Comparison of ENCODE assay signal across 8 mouse cellular contexts in the genomic region with DNA sequence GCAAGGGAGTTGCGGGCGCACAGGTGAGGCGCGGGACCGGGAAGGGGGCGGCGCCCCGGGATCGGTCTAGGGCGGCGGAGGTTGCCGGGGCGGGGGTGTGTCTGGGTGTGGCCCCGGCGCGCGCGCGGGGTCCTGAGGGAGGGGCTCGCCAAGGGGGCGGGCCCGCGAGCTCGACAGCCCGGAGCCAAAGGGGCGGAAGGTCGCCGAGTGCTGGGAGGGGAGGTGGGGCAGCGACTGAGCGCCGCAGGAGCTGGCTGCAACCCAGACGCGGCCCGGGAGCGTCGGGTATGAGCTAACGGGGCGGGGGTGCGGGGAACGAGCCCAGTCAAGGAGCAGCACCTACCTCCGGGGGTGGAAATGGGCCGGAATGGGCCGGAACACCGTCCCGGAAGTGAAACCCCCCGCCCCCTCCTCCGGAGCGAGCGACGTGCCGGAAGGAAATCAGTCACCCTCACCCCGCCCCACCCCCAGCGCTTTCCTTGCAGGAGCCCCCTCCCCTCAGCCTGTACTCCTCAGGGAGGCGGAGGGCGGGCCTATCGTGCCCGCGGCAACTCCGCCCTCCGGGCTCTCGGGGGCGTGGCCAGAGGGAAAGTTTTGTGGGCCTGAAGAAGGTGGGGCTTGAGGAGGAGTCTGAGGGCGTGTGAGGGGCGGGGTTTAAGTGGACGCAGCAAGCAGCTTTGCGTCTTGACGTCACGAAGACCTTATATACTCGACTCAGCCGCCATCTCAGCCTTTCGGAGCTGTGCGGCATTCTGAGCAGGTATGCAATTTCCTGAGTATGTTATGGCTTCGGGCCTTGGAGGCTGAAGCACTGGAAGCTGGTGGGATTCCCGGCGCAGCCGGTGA. TPM values are rescaled to one million over a fixed set of nuclear protein-coding genes. Genes with fewer than 3 reads are reported as not detected.
DNase-seq lines count a peak whose midpoint lies in the region; ATAC-seq and TF ChIP-seq lines count a peak whose summit lies in the region.

A gene (minus strand): TSS at position 415 of the 846 bp plus-strand sequence.

- under 1% methylated on average over 56 of the region's 76 CpGs for WGBS in hindbrain, embryonic 14.5 days

- H3K36me3 ChIP-seq in hindbrain, embryonic 14.5 days (replicated peaks; ENCODE audit: control insufficient read depth, insufficient read depth), result peaks cover 70% of the 10 kb centered on the region

- POLR2A ChIA-PET in Patski (lab: Charles Lee), result interaction anchor here (0.6 to 2.0 kb wide), 7 partner anchors 10 to 1052 kb away, joined by 3 to 7 read pairs (median 3); a partner anchor contains a TSS

- DNase-seq in Patski (ENCODE audit: low read depth, low spot score), result peak; percentile 96
- peak; percentile 98 for DNase-seq in cerebellum, postnatal 14 days
- DNase-seq in frontal cortex, postnatal 14 days (ENCODE audit: low spot score in 2 of 2), result peak; percentile 98
- DNase-seq in hindbrain, embryonic 14.5 days (ENCODE audit: low spot score), result peak; percentile 99
- peak; percentile 97 for DNase-seq in layer of hippocampus, postnatal 36 days
- peak; percentile 99 for DNase-seq in lung, postnatal 36 days
- peak; percentile 100 for DNase-seq in retina, postnatal 1 day
- peak; percentile 91 to 96 for DNase-seq in urinary bladder, adult 18-20 months (ENCODE audit: low spot score in 2 of 2)

- ATAC-seq in Patski, result peak; percentile 80
- ATAC-seq in hindbrain, embryonic 14.5 days (ENCODE audit: low FRiP score), result peak; percentile 96

- in situ Hi-C loops in Patski (cut with MboI; ENCODE audit: low pct_unique_long_range_greater_than_20kb), result no loop called here

- H3K4me3 ChIP-seq in hindbrain, embryonic 14.5 days (replicated peaks; ENCODE audit: low read length), result peak within 1 kb of the TSS; percentile 87

- peak within 1 kb of the TSS; percentile 100 for H3K9ac ChIP-seq in hindbrain, embryonic 14.5 days

- no peak for TF ChIP-seq CTCF in Patski (IDR thresholded peaks at IDR 0.05)

- H3K27ac ChIP-seq in hindbrain, embryonic 14.5 days, result peak within 1 kb of the TSS; percentile 94

- CTCF ChIA-PET in Patski (lab: Charles Lee), result interaction anchor here (1.3 to 1.4 kb wide), 2 partner anchors 16 to 100 kb away, joined by 3 to 4 read pairs; no protein-coding TSS in a partner anchor

- peak within 1 kb of the TSS; percentile 98 for H3K4me2 ChIP-seq in hindbrain, embryonic 14.5 days (replicated peaks)

- H3K27me3 ChIP-seq in Patski, result no peaks in the 10 kb centered on the region
- no peaks in the 10 kb centered on the region for H3K27me3 ChIP-seq in hindbrain, embryonic 14.5 days (ENCODE audit: control insufficient read depth, insufficient read depth, low read length)

- H3K9me3 ChIP-seq in hindbrain, embryonic 14.5 days (ENCODE audit: control insufficient read depth, low read length), result no peaks in the 10 kb centered on the region

- H3K4me1 ChIP-seq in hindbrain, embryonic 14.5 days (replicated peaks; ENCODE audit: control insufficient read depth, insufficient read depth, low read length), result peaks cover 30% of the 10 kb centered on the region; the same call in 1 of the 2 replicates

RNA-seq across cellular contexts. Expression of the gene that starts here (rescaled TPM):
- 3.7 TPM for polyA plus RNA-seq in Patski (2021)
- 16.3 and 18.6 TPM in 2 replicates for polyA plus RNA-seq in hindbrain, embryonic 14.5 days (2014; fragmentation: Nextera tagmentation; extraction: Ambion mirVana)
- 10 to 100 TPM; 16.7 to 21.0 TPM for total RNA-seq in layer of hippocampus, postnatal 36 days (2021)

Comparison
In these comparisons a context has a peak if more than half of its experiments do, and no peak if none do; other contexts are left out.
1. Peak in every context shown above with its lines: DNase-seq, ATAC-seq, H3K4me3 ChIP-seq and H3K27ac ChIP-seq.